Comparison of ENCODE assay signal across 27 mouse cellular contexts in genomic region chr9:71220401-71220800, GRCm38 (mm10). TPM values are rescaled to one million over a fixed set of nuclear protein-coding genes. Genes with fewer than 3 reads are reported as not detected.
"Had no signal": no experiment of that assay in that cellular context is flagged by ENCODE, and none has a peak within 500 bp of the region (broad histone marks: within the 10 kb centered on the region; RNA-seq: fewer than 3 reads in every experiment).

No protein-coding gene starts in this region.

- H3K9ac ChIP-seq: heart, embryonic 13.5 days; heart, embryonic 15.5 days; hindbrain, embryonic 13.5 days; hindbrain, embryonic 15.5 days; limb, embryonic 13.5 days; limb, embryonic 15.5 days; liver, embryonic 12.5 days; liver, embryonic 14.5 days had no signal

- H3K9me3 ChIP-seq: heart, embryonic 13.5 days; heart, embryonic 15.5 days; hindbrain, embryonic 13.5 days; hindbrain, embryonic 15.5 days; limb, embryonic 13.5 days; limb, embryonic 15.5 days; liver, embryonic 12.5 days had no signal

- H3K4me3 ChIP-seq: heart, embryonic 13.5 days; heart, embryonic 15.5 days; hindbrain, embryonic 13.5 days; hindbrain, embryonic 15.5 days; limb, embryonic 13.5 days; limb, embryonic 15.5 days; liver, embryonic 12.5 days had no signal

- H3K27ac ChIP-seq: heart, embryonic 13.5 days; heart, embryonic 15.5 days; hindbrain, embryonic 13.5 days; hindbrain, embryonic 15.5 days; hindbrain, postnatal 0 days; kidney, postnatal 0 days; limb, embryonic 13.5 days; limb, embryonic 15.5 days; liver, embryonic 12.5 days; liver, embryonic 14.5 days had no signal

- DNase-seq: gastrocnemius, postnatal 14 days; gastrocnemius, postnatal 36 days; heart, adult 18-20 months; heart, postnatal 14 days; heart, postnatal 36 days; kidney, adult 11 months; kidney, adult 2 months; kidney, adult 9 months; kidney, postnatal 14 days; kidney, postnatal 36 days; layer of hippocampus, adult 9-11 months; layer of hippocampus, postnatal 36 days; left cerebral cortex, postnatal 4 days had no signal

- H3K36me3 ChIP-seq: heart, embryonic 13.5 days; heart, embryonic 15.5 days; hindbrain, embryonic 13.5 days; hindbrain, embryonic 15.5 days; limb, embryonic 13.5 days; limb, embryonic 15.5 days; liver, embryonic 12.5 days had no signal

- ATAC-seq: hindbrain, postnatal 0 days; intestine, embryonic 16.5 days; liver, embryonic 12.5 days had no signal

- H3K4me2 ChIP-seq: heart, embryonic 11.5 days; heart, embryonic 13.5 days; heart, embryonic 15.5 days; hindbrain, embryonic 13.5 days; hindbrain, embryonic 15.5 days; limb, embryonic 13.5 days; limb, embryonic 15.5 days; liver, embryonic 12.5 days had no signal

RNA-seq across cellular contexts. Expression of gene Aqp9, which starts 51.9 kb away (rescaled TPM):
- polyA plus RNA-seq: hindbrain, embryonic 11.5 days; limb, embryonic 11.5 days had no signal
